Mouse (Mus musculus) limb, embryonic 11.5 days (tissue): Measurements from ENCODE around the gene Cldn24. TPM values are rescaled to one million over a fixed set of nuclear protein-coding genes. Genes with fewer than 3 reads are reported as not detected.

Experiments
- ATAC-seq: fragments of 200-750 bp; cut with Nextera tagmentation; 2 replicates; pipeline ENCODE4 v1.8.0; 2017; ENCODE audit warnings: low read depth; ENCODE audit not compliant: insufficient number of reproducible peaks, low FRiP score, low TSS enrichment
- DNase-seq: peaks from one replicate; pipeline ENCODE4 v3.0.0-alpha.2; 2015; ENCODE audit warnings: low spot score
- H3K27ac ChIP-seq: fragments of 300-500 bp; sonication (generic); replicated peaks from 2 replicates; pipeline ENCODE4 v1.5.1; 2014; ENCODE audit warnings: low read depth, mild to moderate bottlenecking, low read length
- H3K27me3 ChIP-seq: fragments of 300-500 bp; sonication (generic); 2 replicates; pipeline ENCODE4 v1.6.1; 2014; ENCODE audit warnings: mild to moderate bottlenecking, low read length, mixed read lengths; ENCODE audit not compliant: control insufficient read depth, insufficient read depth
- H3K36me3 ChIP-seq: fragments of 300-500 bp; sonication (generic); 2 replicates; pipeline ENCODE4 v1.6.1; 2014; ENCODE audit warnings: mild to moderate bottlenecking, low read length, moderate library complexity, mixed read lengths; ENCODE audit not compliant: control insufficient read depth, insufficient read depth
- H3K4me1 ChIP-seq: fragments of 300-500 bp; sonication (generic); 2 replicates; pipeline ENCODE4 v1.6.1; 2014; ENCODE audit warnings: low read length, mixed read lengths; ENCODE audit not compliant: control insufficient read depth, insufficient read depth
- H3K4me2 ChIP-seq: fragments of 300-500 bp; sonication (generic); 2 replicates; pipeline ENCODE4 v1.6.1; 2014; ENCODE audit warnings: low read depth, mild to moderate bottlenecking, moderate library complexity; ENCODE audit not compliant: severe bottlenecking
- H3K4me3 ChIP-seq: fragments of 300-500 bp; sonication (generic); 2 replicates; pipeline ENCODE4 v1.5.1; 2014; ENCODE audit warnings: low read depth, low read length
- H3K9ac ChIP-seq: fragments of 300-500 bp; sonication (generic); 2 replicates; pipeline ENCODE4 v1.6.1; 2014; ENCODE audit warnings: mild to moderate bottlenecking, low read length
- H3K9me3 ChIP-seq: fragments of 300-500 bp; sonication (generic); 2 replicates; pipeline ENCODE4 v1.6.1; 2016; ENCODE audit warnings: low read length; ENCODE audit not compliant: control insufficient read depth
- WGBS: fragments of 180-500 bp; shearing (Covaris S2); extraction: QIAGEN DNeasy Blood & Tissue Kit; methylation state at CpG from one replicate; pipeline ENCODE4 v1.1.7; 2014; 5-methylcytosine and 5-hydroxymethylcytosine counted together
- polyA plus RNA-seq: library from polyadenylated mRNA; unstranded; fragments of >200 nt; fragmentation: Nextera tagmentation; extraction: Ambion mirVana; gene quantifications from 2 replicates; pipeline ENCODE4 v1.2.1, GENCODE M21; 2014

Cldn24 gene
- not detected in 2 replicates for polyA plus RNA-seq

DNA sequence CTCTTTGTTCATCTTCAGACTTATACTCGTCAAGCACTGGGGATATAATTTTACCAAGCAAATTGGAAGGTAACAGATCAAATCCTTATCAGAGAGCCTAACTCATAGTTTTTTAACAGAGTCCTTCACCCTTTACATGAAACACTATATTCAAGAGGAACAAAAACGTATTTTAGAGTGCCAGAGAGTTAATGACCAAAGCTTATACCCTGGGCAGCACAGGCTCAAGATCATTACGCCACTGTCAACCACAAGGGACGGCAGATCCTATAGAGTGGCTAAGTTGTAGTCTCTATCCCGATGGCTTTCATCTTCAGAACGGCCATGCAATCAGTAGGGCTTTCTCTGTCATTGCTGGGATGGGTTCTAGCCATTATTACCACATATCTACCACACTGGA, at the start of gene Cldn24:
Cldn24 (plus strand) TSS at position 301 of the 400 bp plus-strand sequence.
- Histone ChIP-seq H3K27me3 (no peaks in the 10 kb centered on the region), H3K9ac (no peak within 1 kb of the TSS), H3K4me1 (no peaks in the 10 kb centered on the region), H3K4me3 (no peak within 1 kb of the TSS), H3K4me2 (no peak within 1 kb of the TSS), H3K27ac (no peak within 1 kb of the TSS), H3K9me3 (no peaks in the 10 kb centered on the region), H3K36me3 (no peaks in the 10 kb centered on the region)
- 85% methylated on average over 6 of the region's 6 CpGs for WGBS
- ATAC-seq: no peak
- no peak for DNase-seq

GRCm38 (mm10) chr8:47772986-47773385, 49.0 kb upstream of the Cldn24 start:
- Histone ChIP-seq H3K9ac (no peak overlapping the region), H3K36me3 (no peaks in the 10 kb centered on the region), H3K4me3 (no peak overlapping the region), H3K27me3 (no peaks in the 10 kb centered on the region), H3K27ac (no peak overlapping the region), H3K4me2 (no peak overlapping the region), H3K4me1 (no peaks in the 10 kb centered on the region), H3K9me3 (no peaks in the 10 kb centered on the region)
- WGBS: 83% methylated on average over 5 of the region's 5 CpGs
- no peak for DNase-seq
- ATAC-seq: no peak

DNA sequence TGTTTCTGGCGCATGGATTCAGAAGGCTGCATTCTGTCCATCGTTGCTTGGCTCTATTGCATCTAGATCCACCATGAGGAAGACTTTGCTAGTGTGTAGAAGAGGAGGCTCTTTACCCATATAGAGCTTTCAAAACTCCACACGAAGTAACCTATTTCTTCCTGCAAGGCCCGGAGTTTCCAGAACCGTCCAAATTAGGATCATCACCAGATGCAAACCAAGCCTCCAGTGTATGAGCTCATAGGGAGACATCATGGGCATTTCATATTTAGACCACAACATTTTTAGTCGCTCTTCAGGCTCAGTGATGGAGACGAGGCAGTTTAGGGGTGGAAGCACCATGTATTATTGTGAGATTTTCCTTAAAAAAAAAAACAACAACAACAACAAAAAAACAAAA, 44.5 kb upstream of the Cldn24 start:
- Histone ChIP-seq H3K4me2 (no peak overlapping the region), H3K9ac (no peak overlapping the region), H3K36me3 (no peaks in the 10 kb centered on the region), H3K27me3 (no peaks in the 10 kb centered on the region), H3K9me3 (no peaks in the 10 kb centered on the region), H3K4me3 (no peak overlapping the region), H3K4me1 (no peaks in the 10 kb centered on the region), H3K27ac (no peak overlapping the region)
- no peak for ATAC-seq
- 91% methylated on average over 7 of the region's 7 CpGs for WGBS
- no peak for DNase-seq

GRCm38 (mm10) chr8:47779589-47779988, 42.4 kb upstream of the Cldn24 start:
- no peak overlapping the region for H3K9ac ChIP-seq
- ATAC-seq: no peak
- DNase-seq: no peak
- no peaks in the 10 kb centered on the region for H3K4me1 ChIP-seq
- H3K27ac ChIP-seq: no peak overlapping the region
- H3K27me3 ChIP-seq: no peaks in the 10 kb centered on the region
- H3K36me3 ChIP-seq: no peaks in the 10 kb centered on the region
- no peak overlapping the region for H3K4me3 ChIP-seq
- WGBS: 81% methylated on average over 6 of the region's 6 CpGs
- no peaks in the 10 kb centered on the region for H3K9me3 ChIP-seq
- H3K4me2 ChIP-seq: no peak overlapping the region

GRCm38 (mm10) chr8:47781881-47782280, 40.1 kb upstream of the Cldn24 start:
- H3K4me1 ChIP-seq: no peaks in the 10 kb centered on the region
- no peak overlapping the region for H3K4me2 ChIP-seq
- no peak overlapping the region for H3K27ac ChIP-seq
- no peak overlapping the region for H3K9ac ChIP-seq
- 93% methylated on average over 4 of the region's 4 CpGs for WGBS
- no peaks in the 10 kb centered on the region for H3K27me3 ChIP-seq
- no peak for DNase-seq
- H3K9me3 ChIP-seq: no peaks in the 10 kb centered on the region
- H3K36me3 ChIP-seq: no peaks in the 10 kb centered on the region
- no peak overlapping the region for H3K4me3 ChIP-seq
- no peak for ATAC-seq

GRCm38 (mm10) chr8:47783544-47783943, 38.4 kb upstream of the Cldn24 start:
- no peak overlapping the region for H3K4me3 ChIP-seq
- no peaks in the 10 kb centered on the region for H3K4me1 ChIP-seq
- DNase-seq (no peak), ATAC-seq (no peak)
- H3K36me3 ChIP-seq: no peaks in the 10 kb centered on the region
- 99% methylated on average over 2 of the region's 2 CpGs for WGBS
- H3K9ac ChIP-seq: no peak overlapping the region
- no peaks in the 10 kb centered on the region for H3K9me3 ChIP-seq
- no peaks in the 10 kb centered on the region for H3K27me3 ChIP-seq
- no peak overlapping the region for H3K27ac ChIP-seq
- no peak overlapping the region for H3K4me2 ChIP-seq

DNA sequence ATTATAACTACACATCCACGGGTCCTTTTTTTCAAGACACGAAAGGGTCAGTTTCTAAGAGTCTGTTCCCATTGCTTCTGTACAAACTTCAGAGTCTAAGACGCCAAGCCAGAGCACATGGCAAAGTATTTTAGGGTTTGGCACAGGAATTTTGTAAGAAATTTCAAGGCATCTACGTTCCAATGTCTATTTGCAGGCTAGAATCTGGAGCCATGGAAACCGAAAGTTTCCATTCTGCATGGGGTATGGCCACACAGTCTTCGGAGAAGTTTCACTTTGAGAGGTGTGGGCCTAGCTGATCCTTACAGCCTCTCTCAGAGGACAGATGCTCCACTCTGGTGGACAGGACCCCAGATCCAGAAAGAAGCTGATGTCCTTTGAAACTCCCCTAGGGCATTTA, 38.0 kb upstream of the Cldn24 start:
- Histone ChIP-seq H3K27ac (no peak overlapping the region), H3K36me3 (no peaks in the 10 kb centered on the region), H3K4me1 (no peaks in the 10 kb centered on the region), H3K9me3 (no peaks in the 10 kb centered on the region), H3K9ac (no peak overlapping the region), H3K4me2 (no peak overlapping the region), H3K4me3 (no peak overlapping the region), H3K27me3 (no peaks in the 10 kb centered on the region)
- 91% methylated on average over 6 of the region's 6 CpGs for WGBS
- no peak for DNase-seq
- no peak for ATAC-seq

- WGBS: 79% methylated on average over 7 of the region's 7 CpGs
- Histone ChIP-seq H3K36me3 (no peaks in the 10 kb centered on the region), H3K9me3 (no peaks in the 10 kb centered on the region), H3K27me3 (no peaks in the 10 kb centered on the region), H3K4me2 (no peak overlapping the region), H3K4me3 (no peak overlapping the region), H3K4me1 (no peaks in the 10 kb centered on the region), H3K27ac (no peak overlapping the region), H3K9ac (no peak overlapping the region)
- ATAC-seq: no peak
- no peak for DNase-seq
These were observed 37.5 kb upstream of the Cldn24 start for GRCm38 (mm10) chr8:47784436-47784835.

DNA sequence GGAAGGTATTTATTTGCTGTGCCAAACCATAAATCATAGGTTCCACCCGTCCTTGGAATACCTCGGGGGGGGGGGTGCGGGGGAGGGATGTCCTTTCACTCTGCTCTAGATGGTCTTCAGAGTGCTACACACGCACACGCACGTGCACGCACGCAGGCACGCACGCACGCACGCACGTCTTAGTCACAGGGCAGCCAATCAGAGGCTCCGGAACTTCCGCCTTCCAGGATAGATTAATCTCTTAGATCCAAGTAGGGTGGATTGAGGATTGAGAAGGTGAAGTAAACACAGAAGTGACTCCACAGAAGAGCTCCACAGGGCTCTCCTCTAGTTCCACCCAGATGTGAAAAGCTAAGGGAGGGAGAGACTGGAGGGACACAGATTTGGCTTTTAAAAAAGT, 35.6 kb upstream of the Cldn24 start:
- Histone ChIP-seq H3K9me3 (no peaks in the 10 kb centered on the region), H3K36me3 (no peaks in the 10 kb centered on the region), H3K27me3 (no peaks in the 10 kb centered on the region), H3K9ac (no peak overlapping the region), H3K4me2 (no peak overlapping the region), H3K4me1 (no peaks in the 10 kb centered on the region), H3K27ac (no peak overlapping the region), H3K4me3 (no peak overlapping the region)
- DNase-seq (no peak), ATAC-seq (no peak)
- WGBS: 91% methylated on average over 15 of the region's 15 CpGs
